ENCODE assay signal across 8 mouse cellular contexts in genomic region chr15:99393386-99394252, GRCm38 (mm10). TPM values are rescaled to one million over a fixed set of nuclear protein-coding genes. Genes with fewer than 3 reads are reported as not detected.
DNase-seq lines count a peak whose midpoint lies in the region; ATAC-seq and TF ChIP-seq lines count a peak whose summit lies in the region.

No protein-coding gene starts in this region.

- no peaks in the 10 kb centered on the region for H3K36me3 ChIP-seq in forebrain, embryonic 11.5 days (ENCODE audit: control insufficient read depth, insufficient read depth, low read length)
- H3K36me3 ChIP-seq in hindbrain, embryonic 15.5 days, result no peaks in the 10 kb centered on the region
- H3K36me3 ChIP-seq in liver, embryonic 11.5 days (ENCODE audit: control insufficient read depth, insufficient read depth, low read length), result no peaks in the 10 kb centered on the region
- no peaks in the 10 kb centered on the region for H3K36me3 ChIP-seq in midbrain, postnatal 0 days (ENCODE audit: insufficient read depth, low read length)

- no peak for TF ChIP-seq CTCF in midbrain, postnatal 0 days (IDR thresholded peaks at IDR 0.05)

- H3K4me2 ChIP-seq in forebrain, embryonic 11.5 days (ENCODE audit: low read depth, low read length, severe bottlenecking), result peak overlapping the region; percentile 84
- peak overlapping the region; percentile 92 for H3K4me2 ChIP-seq in hindbrain, embryonic 15.5 days
- peak overlapping the region; percentile 94 for H3K4me2 ChIP-seq in liver, embryonic 11.5 days
- peak overlapping the region; percentile 79 for H3K4me2 ChIP-seq in midbrain, postnatal 0 days (ENCODE audit: low read depth, low read length, poor library complexity, severe bottlenecking)

- peaks cover 9% of the 10 kb centered on the region; the same call in 1 of the 2 replicates for H3K4me1 ChIP-seq in forebrain, embryonic 11.5 days (replicated peaks; ENCODE audit: control insufficient read depth, insufficient read depth, low read length)
- peaks cover 40% of the 10 kb centered on the region for H3K4me1 ChIP-seq in hindbrain, embryonic 15.5 days (replicated peaks)
- H3K4me1 ChIP-seq in liver, embryonic 11.5 days (replicated peaks; ENCODE audit: control insufficient read depth, insufficient read depth, low read length), result peaks cover 57% of the 10 kb centered on the region
- H3K4me1 ChIP-seq in midbrain, postnatal 0 days (ENCODE audit: insufficient read depth, low read length), result peaks cover 16% of the 10 kb centered on the region

- no peaks in the 10 kb centered on the region for H3K27me3 ChIP-seq in forebrain, embryonic 11.5 days (ENCODE audit: control insufficient read depth, insufficient read depth, low read length)
- H3K27me3 ChIP-seq in hindbrain, embryonic 15.5 days, result no peaks in the 10 kb centered on the region
- H3K27me3 ChIP-seq in liver, embryonic 11.5 days (replicated peaks; ENCODE audit: control insufficient read depth, insufficient read depth, low read length), result no peaks in the 10 kb centered on the region
- no peaks in the 10 kb centered on the region for H3K27me3 ChIP-seq in midbrain, postnatal 0 days (ENCODE audit: insufficient read depth, low read length)

- ATAC-seq in cerebellum, adult (ENCODE audit: insufficient number of reproducible peaks, low FRiP score, low TSS enrichment), result peak; percentile 2; the same call in 1 of the 2 replicates
- ATAC-seq in forebrain, embryonic 11.5 days (replicated peaks; ENCODE audit: low FRiP score), result peak; percentile 13; the same call in 1 of the 2 replicates
- ATAC-seq in hindbrain, embryonic 15.5 days (ENCODE audit: low FRiP score, low read depth), result peak; percentile 25; the same call in 1 of the 2 replicates
- peak; percentile 35 for ATAC-seq in liver, embryonic 11.5 days (replicated peaks; ENCODE audit: low FRiP score)
- ATAC-seq in midbrain, postnatal 0 days (ENCODE audit: low FRiP score), result peak; percentile 24; the same call in 1 of the 2 replicates

- peak overlapping the region; percentile 79 for H3K4me3 ChIP-seq in forebrain, embryonic 11.5 days (ENCODE audit: low read depth, low read length)
- peak overlapping the region; percentile 94 for H3K4me3 ChIP-seq in hindbrain, embryonic 15.5 days
- peak overlapping the region; percentile 81 for H3K4me3 ChIP-seq in liver, embryonic 11.5 days (ENCODE audit: low read depth, low read length)
- peak overlapping the region; percentile 86 for H3K4me3 ChIP-seq in midbrain, postnatal 0 days (ENCODE audit: low read depth, low read length)

- no peaks in the 10 kb centered on the region for H3K9me3 ChIP-seq in forebrain, embryonic 11.5 days (ENCODE audit: control insufficient read depth, low read length)
- no peaks in the 10 kb centered on the region for H3K9me3 ChIP-seq in hindbrain, embryonic 15.5 days
- no peaks in the 10 kb centered on the region for H3K9me3 ChIP-seq in liver, embryonic 11.5 days (ENCODE audit: control insufficient read depth, low read length)
- no peaks in the 10 kb centered on the region for H3K9me3 ChIP-seq in midbrain, postnatal 0 days (ENCODE audit: low read length)

- WGBS in forebrain, embryonic 11.5 days, result 12% methylated on average over 24 of the region's 24 CpGs
- 12% methylated on average over 24 of the region's 24 CpGs for WGBS in hindbrain, embryonic 15.5 days
- WGBS in liver, embryonic 11.5 days, result 5% methylated on average over 24 of the region's 24 CpGs
- 10% methylated on average over 24 of the region's 24 CpGs for WGBS in midbrain, postnatal 0 days

- H3K9ac ChIP-seq in forebrain, embryonic 11.5 days (ENCODE audit: low read length), result peak overlapping the region; percentile 85
- H3K9ac ChIP-seq in hindbrain, embryonic 15.5 days, result peak overlapping the region; percentile 86
- peak overlapping the region; percentile 82 for H3K9ac ChIP-seq in liver, embryonic 11.5 days (ENCODE audit: low read depth, low read length)
- H3K9ac ChIP-seq in midbrain, postnatal 0 days (replicated peaks; ENCODE audit: low read length, poor library complexity, severe bottlenecking), result peak overlapping the region; percentile 79

- H3K27ac ChIP-seq in forebrain, embryonic 11.5 days (ENCODE audit: low read depth, low read length), result peak overlapping the region; percentile 66; the same call in 1 of the 2 replicates
- peak overlapping the region; percentile 97 for H3K27ac ChIP-seq in hindbrain, embryonic 15.5 days (replicated peaks)
- H3K27ac ChIP-seq in liver, embryonic 11.5 days (ENCODE audit: low read depth, low read length), result peak overlapping the region; percentile 83
- H3K27ac ChIP-seq in midbrain, postnatal 0 days (ENCODE audit: low read depth, low read length), result peak overlapping the region; percentile 93

- no peak for DNase-seq in cerebellum, adult 8-10 months
- peak; percentile 76 for DNase-seq in adrenal gland, postnatal 10 days
- DNase-seq in forebrain, embryonic 11.5 days (ENCODE audit: low spot score), result no peak
- no peak for DNase-seq in liver, embryonic 11.5 days (ENCODE audit: low spot score)
- peak; percentile 27 for DNase-seq in midbrain, postnatal 0 days (ENCODE audit: low spot score)
- DNase-seq in layer of hippocampus, postnatal 10 days (ENCODE audit: low spot score in 2 of 2), result no peak

RNA-seq across cellular contexts. Expression of gene Tmbim6, which starts 0.9 kb away (rescaled TPM):
- total RNA-seq in adrenal gland, postnatal 10 days (2021), result 100 to 1,000 TPM; 581 to 642 TPM
- 229 and 267 TPM in 2 replicates for polyA plus RNA-seq in forebrain, embryonic 11.5 days (2014; fragmentation: Nextera tagmentation; extraction: Ambion mirVana)
- polyA plus RNA-seq in hindbrain, embryonic 15.5 days (2015; fragmentation: Nextera tagmentation; extraction: Ambion mirVana), result 299 and 320 TPM in 2 replicates
- polyA plus RNA-seq in liver, embryonic 11.5 days (2014; fragmentation: Nextera tagmentation; extraction: Ambion mirVana), result 256 and 273 TPM in 2 replicates
- total RNA-seq in midbrain, postnatal 0 days (2014; rRNA removed), result 270 and 327 TPM in 2 replicates
- 327 and 348 TPM in 2 replicates for polyA plus RNA-seq in midbrain, postnatal 0 days (2015; fragmentation: Nextera tagmentation; extraction: Ambion mirVana)
- total RNA-seq in layer of hippocampus, postnatal 10 days (2021), result 100 to 1,000 TPM; 356 to 357 TPM

RNA-seq across cellular contexts. Expression of gene Fmnl3, which starts 23.3 kb away (rescaled TPM):
- total RNA-seq in adrenal gland, postnatal 10 days (2021), result 10 to 100 TPM; 27.6 to 31.7 TPM
- polyA plus RNA-seq in forebrain, embryonic 11.5 days (2014; fragmentation: Nextera tagmentation; extraction: Ambion mirVana), result 14.3 and 17.0 TPM in 2 replicates
- 8.9 and 9.1 TPM in 2 replicates for polyA plus RNA-seq in hindbrain, embryonic 15.5 days (2015; fragmentation: Nextera tagmentation; extraction: Ambion mirVana)
- 12.8 and 13.3 TPM in 2 replicates for polyA plus RNA-seq in liver, embryonic 11.5 days (2014; fragmentation: Nextera tagmentation; extraction: Ambion mirVana)
- total RNA-seq in midbrain, postnatal 0 days (2014; rRNA removed), result 13.5 and 15.5 TPM in 2 replicates
- polyA plus RNA-seq in midbrain, postnatal 0 days (2015; fragmentation: Nextera tagmentation; extraction: Ambion mirVana), result 8.5 and 9.8 TPM in 2 replicates
- 10 to 100 TPM; 13.8 to 18.0 TPM for total RNA-seq in layer of hippocampus, postnatal 10 days (2021)

Comparison
In these comparisons a context has a peak if more than half of its experiments do, and no peak if none do; other contexts are left out.
1. DNase-seq: peak in adrenal gland, postnatal 10 days (single experiment) and midbrain, postnatal 0 days (single experiment); none in cerebellum, adult 8-10 months (single experiment), forebrain, embryonic 11.5 days (single experiment), liver, embryonic 11.5 days (single experiment) and layer of hippocampus, postnatal 10 days (0 of 2).
2. Peak in every context shown above with its lines, with median percentiles within 50 percentile points of each other: ATAC-seq, H3K27ac ChIP-seq, H3K4me2 ChIP-seq, H3K4me3 ChIP-seq and H3K9ac ChIP-seq.